Mouse (Mus musculus) embryonic facial prominence, embryonic 15.5 days (tissue): Measurements from ENCODE around the gene D10Wsu102e. TPM values are rescaled to one million over a fixed set of nuclear protein-coding genes. Genes with fewer than 3 reads are reported as not detected.
A peak's percentile ranks its signal among the peaks of the same experiment; 100 is the strongest.

ENCODE experiments used
- ATAC-seq: fragments of 200-750 bp; cut with Nextera tagmentation; 2 replicates; pipeline ENCODE4 v1.8.0; 2017; ENCODE audit warnings: low read depth, moderate TSS enrichment; ENCODE audit not compliant: insufficient number of reproducible peaks, low FRiP score, low TSS enrichment
- H3K27ac ChIP-seq: fragments of 300-500 bp; sonication (generic); replicated peaks from 2 replicates; pipeline ENCODE4 v1.5.1; 2015; ENCODE audit warnings: mild to moderate bottlenecking, inconsistent platforms
- H3K27me3 ChIP-seq: fragments of 300-500 bp; sonication (generic); 2 replicates; pipeline ENCODE4 v1.6.1; 2015; ENCODE audit warnings: inconsistent platforms
- H3K36me3 ChIP-seq: fragments of 300-500 bp; sonication (generic); 2 replicates; pipeline ENCODE4 v1.6.1; 2015; ENCODE audit warnings: mild to moderate bottlenecking, inconsistent platforms
- H3K4me1 ChIP-seq: fragments of 300-500 bp; sonication (generic); 2 replicates; pipeline ENCODE4 v1.6.1; 2015; ENCODE audit warnings: inconsistent platforms
- H3K4me2 ChIP-seq: fragments of 300-500 bp; sonication (generic); replicated peaks from 2 replicates; pipeline ENCODE4 v1.6.1; 2015; ENCODE audit warnings: mild to moderate bottlenecking, inconsistent platforms
- H3K4me3 ChIP-seq: fragments of 300-500 bp; sonication (generic); replicated peaks from 2 replicates; pipeline ENCODE4 v1.5.1; 2015; ENCODE audit warnings: mild to moderate bottlenecking, inconsistent platforms
- H3K9ac ChIP-seq: fragments of 300-500 bp; sonication (generic); 2 replicates; pipeline ENCODE4 v1.6.1; 2015; ENCODE audit warnings: inconsistent platforms
- H3K9me3 ChIP-seq: fragments of 300-500 bp; sonication (generic); replicated peaks from 2 replicates; pipeline ENCODE4 v1.6.1; 2016; ENCODE audit warnings: inconsistent platforms
- WGBS: fragments of 180-500 bp; shearing (Covaris S2); methylation state at CpG from one replicate; pipeline ENCODE4 v1.1.7; 2015; 5-methylcytosine and 5-hydroxymethylcytosine counted together
- polyA plus RNA-seq: library from polyadenylated mRNA; unstranded; fragments of >200 nt; fragmentation: Nextera tagmentation; extraction: Ambion mirVana; gene quantifications from 2 replicates; pipeline ENCODE4 v1.2.1, GENCODE M21; 2015

The D10Wsu102e gene
- 0.61 and 0.63 TPM in 2 replicates for polyA plus RNA-seq

DNA sequence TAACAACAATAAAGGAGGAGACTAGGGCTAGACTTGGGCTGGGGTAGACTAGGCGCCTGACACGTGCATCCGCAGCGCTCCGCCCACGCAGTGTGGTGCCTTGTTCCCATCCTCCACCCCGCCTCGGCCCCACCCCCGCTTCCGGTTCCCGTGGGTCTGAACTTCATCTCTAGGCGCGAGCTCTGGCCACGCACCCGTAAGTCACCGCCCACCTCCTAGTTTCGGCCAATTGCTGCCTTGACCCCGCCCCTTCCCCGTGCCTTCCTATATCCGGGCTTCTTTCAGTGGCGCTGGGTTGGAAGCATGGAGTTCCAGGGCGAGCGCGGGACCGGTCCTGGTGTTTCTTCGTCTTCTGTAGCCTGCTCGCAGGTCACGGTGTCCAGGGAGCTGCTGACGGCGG is at the start of gene D10Wsu102e:
TSS of gene D10Wsu102e (plus strand) at position 266 of the 400 bp plus-strand sequence.
- under 1% methylated on average over 30 of the region's 30 CpGs for whole genome bisulfite sequencing
- peaks cover 13% of the 10 kb centered on the region for H3K4me1 ChIP-seq
- H3K36me3 ChIP-seq, result peaks cover 17% of the 10 kb centered on the region
- peak within 1 kb of the TSS; percentile 80 for H3K4me3 ChIP-seq
- H3K27ac ChIP-seq, result peak within 1 kb of the TSS; percentile 85
- ATAC-seq, result peak; percentile 97
- no peaks in the 10 kb centered on the region for H3K9me3 ChIP-seq
- peak within 1 kb of the TSS; percentile 78 for H3K4me2 ChIP-seq
- no peaks in the 10 kb centered on the region for H3K27me3 ChIP-seq
- H3K9ac ChIP-seq, result peak within 1 kb of the TSS; percentile 76

DNA sequence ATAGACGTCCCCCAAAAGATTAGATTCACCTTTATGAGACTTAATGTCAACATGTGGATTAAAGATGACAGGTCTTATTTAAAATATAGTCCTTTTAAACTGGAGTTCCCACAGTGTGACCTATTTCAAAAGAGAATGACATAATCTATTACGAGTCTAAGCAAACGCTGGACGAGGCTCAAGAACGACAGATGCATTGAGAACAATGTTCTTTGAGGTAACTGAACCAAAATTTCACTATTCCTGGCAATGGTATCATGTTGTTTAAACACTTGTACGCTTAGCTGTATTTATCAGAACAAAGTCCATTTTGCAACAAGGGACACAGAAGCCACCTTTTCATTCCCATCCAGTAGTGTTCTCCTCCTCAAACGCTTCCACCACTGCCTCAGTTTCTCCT is 49.7 kb upstream of the D10Wsu102e start:
- no peak overlapping the region for H3K9ac ChIP-seq
- H3K4me1 ChIP-seq, result no peaks in the 10 kb centered on the region; the same call in 1 of the 2 replicates
- H3K27me3 ChIP-seq, result no peaks in the 10 kb centered on the region
- no peak overlapping the region for H3K4me2 ChIP-seq
- no peak overlapping the region for H3K27ac ChIP-seq
- 74% methylated on average over 7 of the region's 7 CpGs for WGBS
- no peak for ATAC-seq
- H3K36me3 ChIP-seq, result no peaks in the 10 kb centered on the region
- no peaks in the 10 kb centered on the region for H3K9me3 ChIP-seq
- no peak overlapping the region for H3K4me3 ChIP-seq

DNA sequence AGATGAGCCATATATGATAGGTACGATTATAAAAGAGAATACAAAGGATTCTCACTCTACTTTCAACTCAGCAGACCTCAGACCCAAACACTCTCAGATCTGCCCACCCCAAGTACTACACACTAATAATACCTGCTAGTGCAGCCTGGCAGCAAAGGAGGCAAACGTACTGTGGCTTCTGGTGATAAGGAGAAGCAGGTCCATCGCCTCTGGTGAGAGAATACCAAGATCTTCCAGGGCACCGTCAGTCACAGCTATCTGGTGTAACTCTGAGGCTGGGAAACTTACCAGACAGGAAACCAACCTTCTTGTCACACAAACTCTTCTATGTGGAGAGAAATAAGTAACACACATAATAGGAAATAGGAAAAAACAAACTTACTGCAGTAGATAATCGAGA is 47.0 kb upstream of the D10Wsu102e start:
- Histone ChIP-seq H3K4me3 (no peak overlapping the region), H3K27me3 (no peaks in the 10 kb centered on the region), H3K4me1 (no peaks in the 10 kb centered on the region), H3K36me3 (no peaks in the 10 kb centered on the region), H3K9ac (no peak overlapping the region), H3K9me3 (no peaks in the 10 kb centered on the region), H3K4me2 (no peak overlapping the region), H3K27ac (no peak overlapping the region)
- no peak for ATAC-seq
- 86% methylated on average over 5 of the region's 5 CpGs for WGBS

DNA sequence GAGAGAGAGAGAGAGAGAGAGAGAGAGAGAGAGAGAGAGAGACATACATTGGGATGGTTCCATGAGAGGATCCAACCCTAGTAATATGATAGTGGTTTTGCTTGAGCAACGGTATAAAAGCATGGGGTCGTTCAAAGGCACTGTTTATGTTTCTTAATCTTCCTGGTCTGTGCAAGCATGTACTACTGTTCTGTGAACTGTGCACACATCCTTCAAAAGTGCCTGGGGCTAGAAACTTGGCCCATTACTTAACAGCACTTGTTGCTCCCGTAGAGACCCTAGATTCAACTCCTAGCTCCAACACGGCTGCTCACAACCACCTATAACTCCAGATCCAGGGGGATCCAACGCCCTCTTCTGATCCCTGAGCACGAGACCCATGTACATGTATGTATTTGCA is 39.6 kb upstream of the D10Wsu102e start:
- ATAC-seq, result no peak
- no peak overlapping the region for H3K9ac ChIP-seq
- no peak overlapping the region for H3K4me2 ChIP-seq
- WGBS, result 62% methylated on average over 6 of the region's 6 CpGs
- H3K9me3 ChIP-seq, result no peaks in the 10 kb centered on the region
- H3K4me3 ChIP-seq, result no peak overlapping the region
- no peaks in the 10 kb centered on the region for H3K27me3 ChIP-seq
- H3K36me3 ChIP-seq, result no peaks in the 10 kb centered on the region
- H3K4me1 ChIP-seq, result no peaks in the 10 kb centered on the region
- no peak overlapping the region for H3K27ac ChIP-seq

DNA sequence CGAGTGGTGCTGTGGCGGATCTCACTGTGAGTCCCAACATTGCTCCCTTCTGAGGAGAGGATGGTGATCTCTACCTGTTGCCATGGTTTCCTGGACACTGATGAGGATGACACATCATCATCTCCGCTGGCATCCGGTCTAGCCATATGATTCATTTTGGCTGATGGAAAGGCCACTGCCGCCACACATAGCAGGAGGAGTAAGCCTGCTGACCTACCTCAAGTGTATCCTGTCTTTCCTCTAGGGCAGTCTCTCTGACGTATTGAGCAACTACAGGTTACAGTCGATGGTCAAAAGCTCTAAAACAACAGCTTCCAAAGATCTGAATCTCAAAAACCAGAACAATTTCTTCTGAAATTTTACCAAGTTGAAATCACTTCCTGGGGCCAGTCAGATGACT is 39.2 kb upstream of the D10Wsu102e start:
- no peak for ATAC-seq
- WGBS, result 87% methylated on average over 7 of the region's 7 CpGs
- Histone ChIP-seq H3K27me3 (no peaks in the 10 kb centered on the region), H3K27ac (no peak overlapping the region), H3K4me3 (no peak overlapping the region), H3K9me3 (no peaks in the 10 kb centered on the region), H3K4me1 (no peaks in the 10 kb centered on the region), H3K4me2 (no peak overlapping the region), H3K36me3 (no peaks in the 10 kb centered on the region), H3K9ac (no peak overlapping the region)

DNA sequence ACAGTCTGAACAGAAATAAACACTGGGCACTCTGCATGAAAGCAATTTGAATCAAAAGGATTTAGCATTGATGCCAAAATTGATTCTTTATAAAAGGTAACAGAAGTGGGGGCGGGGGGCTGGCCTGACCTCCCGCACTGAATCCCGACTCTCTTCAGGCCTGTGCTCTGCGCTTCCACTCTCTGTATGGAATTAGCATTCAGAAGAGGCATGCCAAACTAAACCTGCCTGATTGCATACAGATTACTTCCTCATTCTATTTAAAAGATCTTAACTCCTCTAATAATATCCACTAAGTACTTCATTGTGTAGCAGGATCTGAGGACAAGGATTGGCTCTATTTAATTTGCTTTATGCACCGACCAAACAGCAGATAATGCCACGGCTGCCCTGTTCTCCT is 38.5 kb upstream of the D10Wsu102e start:
- 50% methylated on average over 6 of the region's 6 CpGs for WGBS
- no peak overlapping the region for H3K4me3 ChIP-seq
- no peak for ATAC-seq
- H3K9me3 ChIP-seq, result no peaks in the 10 kb centered on the region
- no peak overlapping the region for H3K4me2 ChIP-seq
- no peak overlapping the region for H3K9ac ChIP-seq
- H3K27me3 ChIP-seq, result no peaks in the 10 kb centered on the region
- no peaks in the 10 kb centered on the region for H3K36me3 ChIP-seq
- no peaks in the 10 kb centered on the region for H3K4me1 ChIP-seq
- H3K27ac ChIP-seq, result no peak overlapping the region

DNA sequence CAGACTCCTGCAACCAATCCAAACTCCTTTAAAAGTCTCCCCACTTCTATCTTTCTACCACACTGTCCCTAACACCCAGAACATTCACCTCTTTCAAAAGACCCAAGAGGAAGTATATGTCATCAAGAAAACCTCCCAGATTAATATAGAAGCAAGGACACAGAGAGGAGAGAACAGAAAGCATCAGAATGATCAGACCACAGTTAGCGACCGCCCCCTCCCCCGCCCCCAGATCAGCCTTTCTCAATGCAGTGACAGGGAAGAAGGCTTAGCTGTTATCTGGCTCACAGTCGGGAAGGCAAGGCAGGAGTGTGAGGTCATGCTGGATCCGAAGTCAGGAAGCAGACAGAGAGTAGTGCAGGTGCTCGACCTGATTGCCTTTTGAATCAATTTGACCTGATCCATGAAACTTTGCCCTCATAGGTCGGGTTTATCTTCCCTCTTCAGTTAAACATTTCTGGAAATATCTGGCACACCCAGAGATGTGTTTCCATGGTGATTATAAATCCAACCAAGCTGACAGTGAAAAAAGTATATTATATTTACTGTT is 37.4 kb upstream of the D10Wsu102e start:
- 49% methylated on average over 7 of the region's 7 CpGs for WGBS
- H3K36me3 ChIP-seq, result no peaks in the 10 kb centered on the region
- ATAC-seq, result no peak
- no peak overlapping the region for H3K27ac ChIP-seq
- H3K4me2 ChIP-seq, result no peak overlapping the region
- H3K4me3 ChIP-seq, result no peak overlapping the region
- H3K9me3 ChIP-seq, result no peaks in the 10 kb centered on the region
- H3K4me1 ChIP-seq, result no peaks in the 10 kb centered on the region
- H3K9ac ChIP-seq, result no peak overlapping the region
- no peaks in the 10 kb centered on the region for H3K27me3 ChIP-seq

DNA sequence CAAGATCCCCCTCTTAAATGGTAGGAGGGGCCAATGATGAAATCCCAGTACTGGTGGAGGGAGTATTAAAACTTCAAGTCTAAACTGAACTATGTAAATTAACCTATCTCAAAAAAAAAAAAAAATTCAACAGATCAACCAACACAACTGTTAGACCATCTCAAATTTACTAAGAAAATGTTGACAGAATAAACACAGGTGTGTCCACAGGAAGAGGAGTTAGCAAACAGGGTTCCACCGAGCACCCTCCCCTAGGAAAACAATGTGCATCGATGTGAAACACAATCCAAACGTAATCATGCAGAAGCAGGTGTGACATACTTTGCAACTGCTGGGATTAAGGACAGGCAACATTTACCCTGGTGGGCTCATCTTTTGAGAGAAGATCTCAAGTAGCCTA is 35.1 kb upstream of the D10Wsu102e start:
- H3K4me1 ChIP-seq, result peaks cover 5% of the 10 kb centered on the region
- no peak overlapping the region for H3K9ac ChIP-seq
- 70% methylated on average over 3 of the region's 3 CpGs for WGBS
- no peak overlapping the region for H3K4me3 ChIP-seq
- H3K27me3 ChIP-seq, result no peaks in the 10 kb centered on the region
- H3K9me3 ChIP-seq, result no peaks in the 10 kb centered on the region
- ATAC-seq, result no peak
- no peak overlapping the region for H3K27ac ChIP-seq
- H3K36me3 ChIP-seq, result no peaks in the 10 kb centered on the region
- H3K4me2 ChIP-seq, result no peak overlapping the region

DNA sequence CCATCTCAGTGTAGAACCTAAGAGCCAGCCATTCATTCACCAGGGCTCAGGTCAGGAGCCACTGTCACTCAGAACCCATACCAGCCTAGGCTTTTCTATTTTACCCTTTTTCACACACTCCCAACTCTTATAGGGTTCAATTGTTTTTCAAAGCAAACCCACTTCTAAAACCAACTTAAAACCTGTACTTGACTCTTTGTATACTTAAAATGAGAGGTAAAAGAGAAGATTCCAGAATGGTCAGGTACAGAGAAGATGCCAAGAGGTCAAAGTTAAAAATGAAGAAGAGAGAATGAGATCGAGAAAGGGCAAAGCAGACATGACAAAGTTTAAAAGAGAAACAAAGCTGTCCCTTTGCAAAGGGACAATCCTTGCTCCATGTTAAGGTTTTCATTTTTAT is 34.1 kb upstream of the D10Wsu102e start:
- Histone ChIP-seq H3K27me3 (no peaks in the 10 kb centered on the region), H3K9me3 (no peaks in the 10 kb centered on the region), H3K4me1 (peaks cover 5% of the 10 kb centered on the region), H3K4me3 (no peak overlapping the region), H3K4me2 (no peak overlapping the region), H3K27ac (no peak overlapping the region), H3K9ac (no peak overlapping the region), H3K36me3 (no peaks in the 10 kb centered on the region)
- WGBS, result 96% methylated on average over 1 of the region's 1 CpGs
- ATAC-seq, result no peak

DNA sequence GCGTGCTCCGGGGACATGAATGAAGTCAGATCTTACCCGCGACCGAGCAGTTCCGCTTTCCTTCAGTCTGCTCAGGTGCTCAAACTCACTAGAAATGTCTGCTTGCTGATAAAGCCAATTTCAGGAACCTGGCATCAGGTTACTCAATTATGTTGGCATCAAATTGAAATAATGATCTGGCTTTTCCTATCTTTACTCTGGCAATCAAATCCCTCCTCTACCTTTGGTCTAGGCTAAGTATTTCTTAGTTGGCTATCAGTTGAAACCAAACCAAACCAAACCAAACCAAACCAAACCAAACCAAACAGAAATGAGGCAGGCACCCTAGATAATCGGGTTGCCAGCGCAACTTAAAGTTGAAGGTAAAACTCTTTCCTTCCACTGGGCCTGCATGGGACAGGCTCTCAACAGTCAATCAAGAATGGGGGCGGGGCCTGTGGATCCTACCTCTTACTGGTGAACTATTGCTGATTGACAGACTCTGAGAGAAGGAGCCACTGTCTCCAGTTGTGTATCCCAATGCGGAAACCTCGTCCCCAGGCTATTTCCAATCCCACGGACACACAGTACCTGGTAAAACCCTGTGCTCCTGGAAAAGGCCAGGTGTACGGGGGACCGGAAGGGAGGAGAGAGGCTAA is 33.3 kb upstream of the D10Wsu102e start:
- H3K9me3 ChIP-seq, result no peaks in the 10 kb centered on the region
- peaks cover 5% of the 10 kb centered on the region for H3K4me1 ChIP-seq
- ATAC-seq, result no peak
- no peaks in the 10 kb centered on the region for H3K27me3 ChIP-seq
- no peak overlapping the region for H3K9ac ChIP-seq
- no peaks in the 10 kb centered on the region for H3K36me3 ChIP-seq
- H3K4me2 ChIP-seq, result no peak overlapping the region
- 89% methylated on average over 14 of the region's 14 CpGs for WGBS
- H3K4me3 ChIP-seq, result no peak overlapping the region
- H3K27ac ChIP-seq, result no peak overlapping the region

DNA sequence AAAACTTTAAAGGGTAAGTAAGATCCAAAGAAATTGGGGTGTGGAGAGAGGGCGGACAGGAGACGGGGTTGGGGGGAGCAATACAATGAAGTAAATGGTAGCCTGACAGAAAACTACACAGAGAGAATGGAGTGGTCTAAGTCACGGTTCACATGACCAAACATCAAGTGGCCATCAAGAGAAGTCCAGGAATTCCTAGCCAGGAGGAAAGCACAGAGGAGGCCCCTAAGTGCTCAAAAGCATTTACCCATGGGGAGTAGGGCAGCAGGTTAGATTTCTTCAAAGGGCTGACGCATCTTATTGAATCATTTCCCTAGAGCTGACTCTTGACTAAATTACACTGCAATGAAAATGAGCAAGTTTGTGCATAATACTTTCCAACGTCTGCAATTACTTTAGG is 31.2 kb upstream of the D10Wsu102e start:
- H3K27ac ChIP-seq, result 0 out of 2 replicates have a peak overlapping the region, but pooled peaks have one; percentile 24
- no peak for ATAC-seq
- 53% methylated on average over 5 of the region's 5 CpGs for WGBS

DNA sequence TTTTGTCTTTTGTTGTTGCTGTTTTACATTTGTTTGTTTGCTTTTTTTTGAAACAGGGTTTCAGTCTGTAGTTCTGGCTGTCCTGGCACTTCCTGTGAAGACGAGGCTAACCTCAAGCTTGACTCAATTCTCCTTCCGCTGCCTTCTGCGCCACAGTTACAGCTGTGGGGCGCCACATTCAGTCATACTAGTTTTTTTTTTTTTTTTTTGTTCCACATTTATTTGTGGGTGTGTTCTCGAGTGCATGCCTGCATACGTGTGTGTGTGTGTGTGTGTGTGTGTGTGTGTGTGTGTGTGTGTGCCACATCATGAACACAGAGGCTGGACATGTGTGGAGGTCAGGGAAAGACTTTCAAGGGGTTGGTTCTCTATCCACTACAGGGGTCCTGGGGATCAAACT is 29.7 kb upstream of the D10Wsu102e start:
- H3K4me1 ChIP-seq, result peaks cover 5% of the 10 kb centered on the region
- no peak overlapping the region for H3K9ac ChIP-seq
- H3K36me3 ChIP-seq, result no peaks in the 10 kb centered on the region
- no peak overlapping the region for H3K27ac ChIP-seq
- H3K4me3 ChIP-seq, result no peak overlapping the region
- H3K9me3 ChIP-seq, result no peaks in the 10 kb centered on the region
- no peak for ATAC-seq
- 62% methylated on average over 6 of the region's 6 CpGs for WGBS
- H3K27me3 ChIP-seq, result peaks cover 14% of the 10 kb centered on the region
- H3K4me2 ChIP-seq, result no peak overlapping the region

More for the DNA sequence above, 31.2 kb upstream of the D10Wsu102e start:
- H3K4me2 ChIP-seq, result no peak overlapping the region
- 0 out of 2 replicates have a peak, but pooled peaks cover 2% of the 10 kb centered on the region for H3K27me3 ChIP-seq
- no peaks in the 10 kb centered on the region for H3K9me3 ChIP-seq
- no peaks in the 10 kb centered on the region for H3K36me3 ChIP-seq
- peaks cover 5% of the 10 kb centered on the region for H3K4me1 ChIP-seq
- no peak overlapping the region for H3K4me3 ChIP-seq
- H3K9ac ChIP-seq, result no peak overlapping the region
